Mouse (Mus musculus) CH12.LX (cell line): ENCODE measurements at regions not wholly inside any gene's neighbourhood (a gene's known extent, or its start where the extent isn't known, plus 50 kb on each side); places are given as distances from the start of the nearest gene placed in this dataset.

Experiments used
- CHD1 ChIP-seq: IDR thresholded peaks from 2 replicates; pipeline ENCODE4 v1.6.1; 2012; ENCODE audit warnings: low read depth, low read length, improper control_type of control experiment, inconsistent platforms
- CHD2 ChIP-seq: IDR thresholded peaks from 2 replicates; pipeline ENCODE4 v1.6.1; 2011; ENCODE audit warnings: low read length, improper control_type of control experiment
- CTCF ChIP-seq, 2 experiments: IDR thresholded peaks in 1 of 2; conservative IDR thresholded peaks in 1 of 2; 2 replicates each; pipeline ENCODE4 v1.5.1; 2011 to 2012; ENCODE audit warnings: low read depth in 2 of 2, low read length in 2 of 2, improper control_type of control experiment in 1 of 2, inconsistent platforms in 1 of 2, mild to moderate bottlenecking in 1 of 2, moderate library complexity in 1 of 2
- EP300 ChIP-seq: IDR thresholded peaks from 2 replicates; pipeline ENCODE4 v1.6.1; 2011; ENCODE audit warnings: low read length, improper control_type of control experiment
- HCFC1 ChIP-seq: IDR thresholded peaks from 2 replicates; pipeline ENCODE4 v1.6.1; 2012; ENCODE audit warnings: low read depth, mild to moderate bottlenecking, inconsistent platforms, low read length, improper control_type of control experiment
- IRF4 ChIP-seq: IDR thresholded peaks from 2 replicates; pipeline ENCODE4 v1.6.1; 2014; ENCODE audit warnings: low read depth, mild to moderate bottlenecking, inconsistent platforms, low read length, improper control_type of control experiment
- JUND ChIP-seq: conservative IDR thresholded peaks from 2 replicates; pipeline ENCODE4 v1.6.1; 2011; ENCODE audit warnings: low read depth, low read length, improper control_type of control experiment
- KAT2A ChIP-seq: IDR thresholded peaks from 2 replicates; pipeline ENCODE4 v1.6.1; 2012; ENCODE audit warnings: low read length, improper control_type of control experiment, inconsistent platforms; ENCODE audit not compliant: insufficient replicate concordance
- POLR2A ChIP-seq: IDR thresholded peaks from 2 replicates; pipeline ENCODE4 v1.6.1; 2011; ENCODE audit warnings: low read depth, mild to moderate bottlenecking, improper control_type of control experiment, low read length
- TBP ChIP-seq: conservative IDR thresholded peaks from 2 replicates; pipeline ENCODE4 v1.6.1; 2011; ENCODE audit warnings: low read depth, low read length, improper control_type of control experiment
- USF1 ChIP-seq: IDR thresholded peaks from 2 replicates; pipeline ENCODE4 v1.6.1; 2014; ENCODE audit warnings: low read depth, mild to moderate bottlenecking, inconsistent platforms, low read length, improper control_type of control experiment
- ZNF384 ChIP-seq: IDR thresholded peaks from 2 replicates; pipeline ENCODE4 v1.6.1; 2012; ENCODE audit warnings: low read depth, low read length, improper control_type of control experiment, inconsistent platforms

GRCm38 (mm10) chr2:50850071-50850470 lies 298.8 kb downstream of the Rnd3 start:
- TF ChIP-seq CHD2 (no peak), CHD1 (no peak), USF1 (no peak), TBP (no peak), KAT2A (no peak), POLR2A (no peak), CTCF (conservative IDR thresholded peaks at IDR 0.05 in 1 of 2, IDR thresholded peaks at IDR 0.05 in 1 of 2; ENCODE audit: low read depth in 2 of 2, low read length in 2 of 2) (no peak), ZNF384 (no peak), JUND (no peak), HCFC1 (no peak), IRF4 (no peak), EP300 (no peak)
